Mouse (Mus musculus) kidney, postnatal 10 days (tissue): ENCODE measurements around the gene Zfp169.

Source experiments
- DNase-seq: peaks from one replicate; pipeline ENCODE4 v3.0.0; 2021; ENCODE audit warnings: mixed read lengths

Gene Zfp169

GRCm38 (mm10) chr13:48508661-48509060 is 4.6 kb downstream of the Zfp169 start:
- no peak for DNase-seq

DNA sequence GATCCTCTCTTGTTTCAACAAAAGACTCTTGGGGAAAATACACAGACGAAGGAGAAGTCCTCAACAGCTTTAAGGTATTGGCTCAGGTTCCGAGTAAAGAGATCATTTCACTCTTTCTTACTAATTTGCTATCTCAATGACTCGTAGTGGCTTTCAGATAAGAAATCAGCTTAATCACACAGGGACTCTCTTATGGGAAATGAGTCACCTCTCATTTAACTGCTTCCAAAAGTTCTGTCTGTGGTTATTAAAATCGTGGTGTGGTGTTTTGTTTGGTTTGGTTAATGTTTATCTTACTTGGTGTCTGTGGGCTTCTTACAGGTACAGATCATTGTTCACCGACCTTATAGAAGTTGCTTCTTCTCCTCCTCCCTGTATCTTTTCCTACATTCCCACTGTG is 10.8 kb downstream of the Zfp169 start:
- DNase-seq = no peak

GRCm38 (mm10) chr13:48498676-48499075 is 14.6 kb downstream of the Zfp169 start:
- peak; percentile 88 for DNase-seq

DNA sequence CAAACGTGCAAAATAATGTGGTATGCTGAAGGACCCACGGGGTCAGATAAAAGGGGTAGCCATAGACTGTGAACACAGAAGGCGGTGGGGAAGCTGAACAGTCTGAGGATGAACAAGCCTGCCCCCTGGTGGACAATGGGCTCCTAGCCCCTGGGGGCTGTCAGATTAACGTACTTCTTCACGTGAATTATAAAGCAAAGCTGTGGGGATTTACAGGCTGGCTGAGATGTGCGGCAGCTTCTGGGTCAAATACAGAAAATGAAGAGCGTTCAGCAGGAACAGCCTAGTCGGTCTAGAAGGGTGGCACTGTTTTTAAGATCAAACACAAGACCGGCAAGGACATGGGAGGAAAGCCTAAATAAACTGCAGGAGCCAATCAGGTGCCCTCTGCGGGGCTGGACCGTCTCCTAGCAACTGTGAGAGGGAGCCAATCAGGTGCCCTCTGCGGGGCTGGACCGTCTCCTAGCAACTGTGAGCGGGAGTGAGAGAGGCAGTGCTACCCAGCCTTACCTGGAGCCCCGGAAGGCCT is 15.5 kb downstream of the Zfp169 start:
- DNase-seq = peak; percentile 74

DNA sequence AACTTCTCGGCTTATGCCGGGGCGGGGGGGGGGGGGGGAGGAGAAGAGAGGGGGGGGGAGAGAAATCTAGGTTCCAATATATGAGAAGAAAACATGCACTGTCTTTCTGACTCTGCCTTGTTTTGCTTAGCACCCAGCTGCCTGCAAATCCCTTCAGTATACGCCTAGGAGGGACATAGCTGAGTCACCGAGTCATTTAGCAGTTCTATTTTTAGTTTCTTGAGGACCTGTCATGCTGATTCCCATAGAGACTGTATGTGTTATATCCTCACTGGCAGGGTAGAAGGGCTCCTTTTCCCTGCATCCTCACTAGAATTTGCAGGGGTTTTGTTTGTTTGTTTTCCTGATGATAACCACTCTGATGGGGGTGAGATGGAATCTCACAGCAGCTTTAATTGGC is 20.1 kb downstream of the Zfp169 start:
- DNase-seq = no peak

DNA sequence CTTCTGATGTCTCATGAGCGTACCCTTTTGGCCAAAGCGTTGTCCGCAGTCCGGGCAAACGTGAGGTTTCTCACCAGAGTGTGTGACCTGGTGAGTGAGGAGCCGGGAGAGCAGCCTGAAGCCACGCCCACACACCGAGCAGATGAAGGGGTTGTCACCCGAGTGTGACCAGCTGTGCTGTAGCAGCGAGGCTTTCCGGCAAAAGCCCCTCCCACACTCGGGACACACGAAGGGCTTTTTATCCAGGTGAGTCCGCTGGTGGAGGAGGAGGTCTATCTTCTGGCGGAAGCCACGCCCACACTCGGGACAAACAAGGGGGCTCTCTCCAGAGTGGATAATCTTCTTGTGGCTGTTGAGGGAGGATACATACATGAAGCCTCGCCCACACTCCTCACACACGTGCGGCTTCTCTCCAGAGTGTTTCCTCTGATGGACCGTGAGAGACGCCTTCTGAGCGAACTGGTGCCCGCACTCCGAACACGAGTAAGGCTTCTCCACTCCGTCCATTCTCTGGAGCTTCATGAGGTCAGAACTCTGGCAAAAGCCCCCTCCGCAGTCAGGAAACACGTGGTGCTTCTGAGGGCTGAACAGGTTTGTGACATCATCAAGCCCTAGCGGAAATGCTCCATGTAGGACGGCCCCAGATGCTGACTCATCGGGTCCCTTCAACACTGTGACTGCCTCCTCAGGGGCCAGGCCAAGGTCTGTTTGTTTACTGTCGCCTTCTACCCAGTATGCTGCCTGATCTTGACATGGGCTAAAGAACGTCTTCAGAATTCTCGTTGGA is 22.7 kb downstream of the Zfp169 start:
- no peak for DNase-seq

- no peak for DNase-seq
These were observed 29.6 kb downstream of the Zfp169 start for GRCm38 (mm10) chr13:48483606-48484005.

- DNase-seq = no peak
These were observed 44.5 kb downstream of the Zfp169 start for GRCm38 (mm10) chr13:48468656-48469180.

GRCm38 (mm10) chr13:48466186-48466585 is 47.1 kb downstream of the Zfp169 start:
- DNase-seq = no peak

- peak; percentile 78 for DNase-seq
These were observed 49.1 kb downstream of the Zfp169 start for GRCm38 (mm10) chr13:48464170-48464569.

- DNase-seq = no peak
These were observed 54.0 kb downstream of the Zfp169 start for GRCm38 (mm10) chr13:48459280-48459679.

GRCm38 (mm10) chr13:48448119-48448518 is 65.1 kb downstream of the Zfp169 start:
- no peak for DNase-seq

DNA sequence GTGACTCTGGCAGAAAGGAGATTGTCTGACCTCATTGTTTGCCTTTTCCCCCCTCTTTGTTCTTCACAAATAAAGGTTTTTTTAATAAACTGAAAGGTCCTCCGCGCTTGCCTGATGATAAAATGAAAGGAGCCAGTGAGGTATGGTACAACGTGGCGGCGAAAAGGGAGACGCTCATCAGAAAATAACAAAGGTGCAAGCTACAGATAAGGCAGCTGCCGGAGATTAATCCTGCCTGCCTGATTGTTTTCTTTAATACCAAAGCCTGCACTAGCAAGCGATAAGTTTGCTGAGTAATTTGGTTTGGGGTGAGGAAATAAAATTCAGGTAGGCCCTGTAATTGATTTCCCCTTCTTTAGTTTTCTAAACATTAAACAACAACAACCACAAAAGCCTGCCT is 69.3 kb downstream of the Zfp169 start:
- no peak for DNase-seq

GRCm38 (mm10) chr13:48438321-48438720 is 74.9 kb downstream of the Zfp169 start:
- no peak for DNase-seq
